Mouse (Mus musculus): ENCODE measurements around the gene Clcn6. TPM values are rescaled to one million over a fixed set of nuclear protein-coding genes. Genes with fewer than 3 reads are reported as not detected.
"Not testable (repeated sequence)": the region's sequence is repeated elsewhere in the genome, so short reads cannot be mapped to it uniquely, and the experiment has no call there.

Gene Clcn6
- polyA plus RNA-seq, 1 experiment from 2014 or later = 7.4 TPM

DNA sequence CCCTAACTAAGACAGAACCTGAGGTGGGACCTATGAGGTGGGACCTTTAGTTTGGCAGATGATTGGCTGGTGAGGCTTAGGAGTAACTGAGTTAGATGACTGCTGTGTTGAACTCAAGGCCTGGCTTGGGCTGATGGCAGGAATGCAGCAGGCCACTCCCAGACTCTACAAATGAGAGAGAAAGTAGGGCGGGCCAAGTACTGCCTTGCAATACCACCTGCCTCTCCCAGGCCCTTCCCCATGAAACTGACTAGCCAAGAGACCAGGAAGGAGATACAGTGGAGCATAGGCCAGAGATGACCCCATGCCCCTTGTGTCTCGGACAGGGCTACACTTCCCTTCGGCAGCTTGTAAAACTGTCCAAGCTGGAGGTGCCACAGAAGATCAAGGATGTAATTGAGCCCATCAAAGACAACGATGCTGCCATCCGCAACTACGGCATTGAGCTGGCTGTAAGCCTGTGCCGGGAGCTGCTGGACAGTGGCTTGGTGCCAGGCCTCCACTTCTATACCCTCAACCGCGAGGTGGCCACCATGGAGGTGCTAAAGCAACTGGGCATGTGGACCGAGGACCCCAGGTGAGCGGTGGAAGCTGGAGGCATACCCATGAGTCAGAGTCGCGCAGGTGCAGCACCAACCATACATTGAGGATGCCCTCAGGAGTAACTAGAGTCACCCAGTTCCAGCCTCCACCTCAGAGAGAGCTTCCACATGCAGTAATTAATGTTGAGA lies 12.6 kb upstream of the Clcn6 start:
- peaks cover 95% of the 10 kb centered on the region for H3K36me3 ChIP-seq (ENCODE audit: control insufficient read depth, insufficient read depth, low read length)
- no peak overlapping the region for H3K27ac ChIP-seq (replicated peaks; ENCODE audit: low read depth, low read length)
- DNase-seq (ENCODE audit: low spot score) = no peak
- ATAC-seq (ENCODE audit: low read depth) = no peak
- no peaks in the 10 kb centered on the region for H3K4me1 ChIP-seq (ENCODE audit: control insufficient read depth, insufficient read depth, low read length)
- no peaks in the 10 kb centered on the region for H3K27me3 ChIP-seq (replicated peaks; ENCODE audit: control insufficient read depth, insufficient read depth, low read length)
- WGBS = 94% methylated on average over 11 of the region's 13 CpGs
- no peak overlapping the region for H3K4me2 ChIP-seq (ENCODE audit: low read depth, low read length)
- no peaks in the 10 kb centered on the region for H3K9me3 ChIP-seq (ENCODE audit: control insufficient read depth, low read length)
- H3K4me3 ChIP-seq (ENCODE audit: low read depth, low read length) = no peak overlapping the region
- no peak overlapping the region for H3K9ac ChIP-seq (ENCODE audit: low read depth, low read length)

GRCm38 (mm10) chr4:148050396-148050914 lies 11.8 kb upstream of the Clcn6 start:
- H3K27me3 ChIP-seq (replicated peaks; ENCODE audit: control insufficient read depth, insufficient read depth, low read length); H3K27ac ChIP-seq (replicated peaks; ENCODE audit: low read depth, low read length); H3K4me1 ChIP-seq (ENCODE audit: control insufficient read depth, insufficient read depth, low read length); H3K9me3 ChIP-seq (ENCODE audit: control insufficient read depth, low read length); H3K4me2 ChIP-seq (ENCODE audit: low read depth, low read length); H3K4me3 ChIP-seq (ENCODE audit: low read depth, low read length); H3K9ac ChIP-seq (ENCODE audit: low read depth, low read length); DNase-seq (ENCODE audit: low spot score); ATAC-seq (ENCODE audit: low read depth): not testable (repeated sequence)
- H3K36me3 ChIP-seq (ENCODE audit: control insufficient read depth, insufficient read depth, low read length) = peaks cover 95% of the 10 kb centered on the region
- WGBS = 95% methylated on average over 3 of the region's 3 CpGs

- Histone ChIP-seq H3K4me1 (ENCODE audit: control insufficient read depth, insufficient read depth, low read length) (peaks cover 10% of the 10 kb centered on the region; the same call in 1 of the 2 replicates), H3K9me3 (ENCODE audit: control insufficient read depth, low read length) (no peaks in the 10 kb centered on the region), H3K4me3 (ENCODE audit: low read depth, low read length) (no peak overlapping the region), H3K36me3 (ENCODE audit: control insufficient read depth, insufficient read depth, low read length) (peaks cover 78% of the 10 kb centered on the region), H3K27ac (replicated peaks; ENCODE audit: low read depth, low read length) (no peak overlapping the region), H3K9ac (ENCODE audit: low read depth, low read length) (no peak overlapping the region), H3K27me3 (replicated peaks; ENCODE audit: control insufficient read depth, insufficient read depth, low read length) (no peaks in the 10 kb centered on the region), H3K4me2 (ENCODE audit: low read depth, low read length) (no peak overlapping the region)
- no peak for DNase-seq (ENCODE audit: low spot score)
- 67% methylated on average over 4 of the region's 4 CpGs for WGBS
- no peak for ATAC-seq (ENCODE audit: low read depth)
Observed at GRCm38 (mm10) chr4:148046450-148047031, 7.9 kb upstream of the Clcn6 start.

DNA sequence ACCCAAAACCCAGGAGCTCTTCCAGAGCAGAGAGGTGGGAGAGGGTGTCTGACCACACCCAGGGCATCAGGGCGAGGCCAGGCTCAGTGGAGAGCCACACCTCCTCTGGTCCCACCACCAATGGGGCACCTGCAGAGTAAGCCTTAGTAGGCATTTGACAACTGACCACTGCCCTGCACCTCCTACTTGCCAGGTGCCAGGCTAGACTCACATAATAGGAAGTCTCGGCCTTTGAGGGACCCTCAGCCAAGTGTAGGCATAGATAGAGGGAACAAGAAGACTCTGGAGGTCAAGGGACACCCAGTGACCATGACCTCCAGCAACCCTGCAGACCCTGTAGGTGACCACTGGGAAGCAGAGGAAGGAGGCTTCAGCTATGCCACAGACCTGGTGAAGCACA lies 5.5 kb upstream of the Clcn6 start:
- H3K9me3 ChIP-seq (ENCODE audit: control insufficient read depth, low read length) = no peaks in the 10 kb centered on the region
- DNase-seq (ENCODE audit: low spot score) = no peak
- no peaks in the 10 kb centered on the region for H3K27me3 ChIP-seq (replicated peaks; ENCODE audit: control insufficient read depth, insufficient read depth, low read length)
- no peak overlapping the region for H3K9ac ChIP-seq (ENCODE audit: low read depth, low read length)
- WGBS = 79% methylated on average over 2 of the region's 2 CpGs
- no peak overlapping the region for H3K4me2 ChIP-seq (ENCODE audit: low read depth, low read length)
- H3K27ac ChIP-seq (replicated peaks; ENCODE audit: low read depth, low read length) = no peak overlapping the region
- H3K4me3 ChIP-seq (ENCODE audit: low read depth, low read length) = no peak overlapping the region
- peaks cover 27% of the 10 kb centered on the region for H3K4me1 ChIP-seq (ENCODE audit: control insufficient read depth, insufficient read depth, low read length)
- ATAC-seq (ENCODE audit: low read depth) = no peak
- H3K36me3 ChIP-seq (ENCODE audit: control insufficient read depth, insufficient read depth, low read length) = peaks cover 54% of the 10 kb centered on the region

DNA sequence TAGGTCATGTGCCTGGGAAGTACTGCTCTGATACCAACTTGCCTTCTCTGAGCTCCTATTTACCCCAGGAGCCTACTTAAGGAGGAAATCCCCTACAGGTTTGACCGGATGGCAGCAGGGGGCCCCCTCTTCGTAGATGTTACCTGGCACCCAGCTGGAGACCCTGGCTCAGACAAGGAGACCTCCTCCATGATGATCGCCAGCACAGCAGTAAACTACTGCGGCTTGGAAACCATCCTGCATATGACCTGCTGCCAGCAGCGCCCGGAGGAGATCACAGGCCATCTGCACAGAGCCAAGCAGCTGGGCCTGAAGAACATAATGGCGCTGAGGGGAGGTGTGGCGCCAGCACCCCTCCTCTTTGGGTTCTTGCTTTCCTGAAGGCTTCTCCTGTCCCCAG lies 4.7 kb upstream of the Clcn6 start:
- WGBS = 89% methylated on average over 4 of the region's 8 CpGs

DNA sequence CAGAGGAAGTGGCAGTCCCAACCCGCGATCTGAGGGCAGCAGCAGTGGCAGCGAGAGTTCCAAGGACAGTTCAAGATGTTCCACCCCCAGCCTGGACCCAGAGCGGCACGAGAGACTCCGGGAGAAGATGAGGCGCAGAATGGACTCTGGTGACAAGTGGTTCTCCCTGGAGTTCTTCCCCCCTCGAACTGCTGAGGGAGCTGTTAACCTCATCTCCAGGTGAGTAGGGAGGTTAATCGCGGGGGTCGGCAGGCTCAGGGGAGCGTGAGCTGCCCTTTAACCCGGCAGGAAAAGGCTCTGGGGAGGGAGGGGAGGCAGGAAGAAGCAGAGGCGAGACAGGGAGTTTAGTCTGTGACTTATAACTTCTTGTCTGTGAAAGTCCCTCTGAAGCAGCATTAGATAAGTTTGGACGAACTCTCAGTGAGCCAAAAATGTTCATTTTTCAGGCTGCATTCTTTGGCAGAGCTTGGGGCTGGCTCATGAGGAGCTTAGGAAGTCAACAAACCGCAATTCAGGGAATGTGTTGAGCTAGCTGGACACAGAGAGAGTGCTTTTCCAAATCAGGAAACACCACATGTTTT lies 3.1 kb upstream of the Clcn6 start:
- Histone ChIP-seq H3K27ac (replicated peaks; ENCODE audit: low read depth, low read length) (peak overlapping the region; percentile 83), H3K36me3 (ENCODE audit: control insufficient read depth, insufficient read depth, low read length) (peaks cover 32% of the 10 kb centered on the region), H3K27me3 (replicated peaks; ENCODE audit: control insufficient read depth, insufficient read depth, low read length) (no peaks in the 10 kb centered on the region), H3K4me3 (ENCODE audit: low read depth, low read length) (peak overlapping the region; percentile 87), H3K4me1 (ENCODE audit: control insufficient read depth, insufficient read depth, low read length) (peaks cover 33% of the 10 kb centered on the region), H3K9me3 (ENCODE audit: control insufficient read depth, low read length) (no peaks in the 10 kb centered on the region), H3K4me2 (ENCODE audit: low read depth, low read length) (peak overlapping the region; percentile 95), H3K9ac (ENCODE audit: low read depth, low read length) (peak overlapping the region; percentile 80)
- 2% methylated on average over 16 of the region's 16 CpGs for WGBS
- DNase-seq (ENCODE audit: low spot score) (peak; percentile 84), ATAC-seq (ENCODE audit: low read depth) (no peak)

More for the DNA sequence above, 4.7 kb upstream of the Clcn6 start:
- not testable (repeated sequence) for ATAC-seq (ENCODE audit: low read depth); H3K9me3 ChIP-seq (ENCODE audit: control insufficient read depth, low read length); H3K4me2 ChIP-seq (ENCODE audit: low read depth, low read length); H3K9ac ChIP-seq (ENCODE audit: low read depth, low read length); H3K27me3 ChIP-seq (replicated peaks; ENCODE audit: control insufficient read depth, insufficient read depth, low read length); H3K4me3 ChIP-seq (ENCODE audit: low read depth, low read length); DNase-seq (ENCODE audit: low spot score); H3K27ac ChIP-seq (replicated peaks; ENCODE audit: low read depth, low read length)
- H3K36me3 ChIP-seq (ENCODE audit: control insufficient read depth, insufficient read depth, low read length) = peaks cover 46% of the 10 kb centered on the region
- peaks cover 27% of the 10 kb centered on the region for H3K4me1 ChIP-seq (ENCODE audit: control insufficient read depth, insufficient read depth, low read length)

DNA sequence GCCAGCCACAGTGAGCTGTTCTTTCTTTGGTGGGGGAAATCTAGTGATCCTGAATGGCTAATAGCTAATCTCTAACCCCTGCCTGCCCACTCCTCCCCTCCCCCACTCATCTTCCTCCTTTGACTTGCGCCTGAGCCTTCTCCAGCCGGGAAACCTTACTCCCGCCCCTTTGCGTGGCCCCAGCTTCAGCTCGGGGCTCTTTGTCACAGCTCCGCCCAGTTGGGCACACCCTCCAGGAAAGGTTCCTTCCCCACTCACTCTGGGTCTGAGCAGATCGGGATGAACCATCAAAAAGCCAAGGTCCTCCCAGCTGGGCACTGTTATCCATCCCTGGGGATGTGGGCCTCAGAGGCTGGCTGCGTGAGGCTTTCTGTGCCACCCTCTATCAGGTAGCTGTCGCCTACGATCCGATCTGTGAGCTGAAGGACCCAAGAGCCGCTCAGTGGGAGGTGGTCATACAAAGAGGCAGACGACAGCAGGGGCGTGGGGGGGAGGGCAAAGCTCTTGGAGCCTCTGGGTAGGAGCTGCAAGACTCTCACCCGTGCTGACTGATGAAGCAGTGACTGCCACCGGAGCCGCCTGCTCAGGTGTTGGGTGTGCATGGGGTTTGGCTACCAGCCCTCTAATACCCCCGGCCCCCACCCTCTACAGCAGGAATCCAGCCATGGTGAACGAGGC lies 2.5 kb upstream of the Clcn6 start:
- peaks cover 32% of the 10 kb centered on the region for H3K36me3 ChIP-seq (ENCODE audit: control insufficient read depth, insufficient read depth, low read length)
- peak overlapping the region; percentile 87 for H3K4me3 ChIP-seq (ENCODE audit: low read depth, low read length)
- H3K9ac ChIP-seq (ENCODE audit: low read depth, low read length) = peak overlapping the region; percentile 80
- no peaks in the 10 kb centered on the region for H3K9me3 ChIP-seq (ENCODE audit: control insufficient read depth, low read length)
- DNase-seq (ENCODE audit: low spot score) (peak; percentile 91), ATAC-seq (ENCODE audit: low read depth) (peak; percentile 54)
- H3K27me3 ChIP-seq (replicated peaks; ENCODE audit: control insufficient read depth, insufficient read depth, low read length) = no peaks in the 10 kb centered on the region
- peak overlapping the region; percentile 83 for H3K27ac ChIP-seq (replicated peaks; ENCODE audit: low read depth, low read length)
- WGBS = 0% methylated on average over 18 of the region's 19 CpGs
- H3K4me2 ChIP-seq (ENCODE audit: low read depth, low read length) = peak overlapping the region; percentile 95
- peaks cover 33% of the 10 kb centered on the region for H3K4me1 ChIP-seq (ENCODE audit: control insufficient read depth, insufficient read depth, low read length)

DNA sequence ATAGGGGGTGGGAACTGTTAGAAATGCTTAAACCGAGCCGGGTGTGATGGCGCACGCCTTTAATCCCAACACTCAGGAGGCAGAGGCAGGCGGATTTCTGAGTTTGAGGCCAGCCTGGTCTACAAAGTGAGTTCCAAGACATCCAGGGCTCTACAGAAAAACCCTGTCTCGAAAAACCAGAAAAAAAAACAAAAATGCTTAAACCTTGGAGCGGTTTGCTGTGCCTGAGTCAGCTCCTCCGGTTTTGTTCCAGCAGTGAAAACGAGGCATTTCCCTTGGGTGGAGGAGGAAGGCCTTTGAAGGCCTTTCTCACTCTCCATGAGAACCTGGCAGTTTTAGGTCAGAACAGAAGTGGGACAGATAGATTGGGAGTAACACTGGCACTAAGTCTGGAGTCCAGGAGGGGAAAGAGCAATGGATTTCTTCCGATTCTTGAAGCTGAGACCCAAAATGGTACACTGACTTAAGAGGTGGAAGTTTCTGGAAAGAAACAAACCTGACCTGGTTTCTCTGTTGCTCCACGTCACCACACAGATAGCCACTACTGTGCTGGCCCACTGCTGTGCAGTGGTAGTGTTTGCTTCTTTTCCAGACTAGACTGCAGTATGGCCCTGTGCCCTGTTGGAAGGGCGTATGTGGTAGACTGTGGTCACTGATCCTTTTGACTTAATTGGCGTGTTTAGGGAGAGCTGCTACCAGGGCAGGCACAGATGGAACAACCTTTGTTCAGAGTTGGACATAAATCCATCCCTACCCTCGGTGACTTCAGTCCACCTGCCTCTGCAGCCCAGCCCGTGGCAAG lies 1.6 kb upstream of the Clcn6 start:
- Histone ChIP-seq H3K36me3 (ENCODE audit: control insufficient read depth, insufficient read depth, low read length) (peaks cover 27% of the 10 kb centered on the region), H3K27me3 (replicated peaks; ENCODE audit: control insufficient read depth, insufficient read depth, low read length) (no peaks in the 10 kb centered on the region), H3K9me3 (ENCODE audit: control insufficient read depth, low read length) (no peaks in the 10 kb centered on the region), H3K4me2 (ENCODE audit: low read depth, low read length) (peak overlapping the region; percentile 95), H3K27ac (replicated peaks; ENCODE audit: low read depth, low read length) (peak overlapping the region; percentile 83), H3K4me1 (ENCODE audit: control insufficient read depth, insufficient read depth, low read length) (peaks cover 33% of the 10 kb centered on the region), H3K4me3 (ENCODE audit: low read depth, low read length) (peak overlapping the region; percentile 87), H3K9ac (ENCODE audit: low read depth, low read length) (peak overlapping the region; percentile 80; the same call in 1 of the 2 replicates)
- DNase-seq (ENCODE audit: low spot score) (peak; percentile 25), ATAC-seq (ENCODE audit: low read depth) (no peak)
- WGBS = 68% methylated on average over 15 of the region's 15 CpGs

Measured in embryonic facial prominence, embryonic 14.5 days (tissue).